Mouse (Mus musculus) macrophage (primary cell): Measurements from ENCODE around the gene Efcab1. TPM values are rescaled to one million over a fixed set of nuclear protein-coding genes. Genes with fewer than 3 reads are reported as not detected.

ENCODE experiments used
- H3K27ac ChIP-seq: fragments of 350-480 bp; formaldehyde crosslinking; 2 replicates; pipeline ENCODE4 v1.9.0; 2021
- H3K36me3 ChIP-seq: fragments of 350-480 bp; formaldehyde crosslinking; 2 replicates; pipeline ENCODE4 v1.9.0; 2021; ENCODE audit errors: inconsistent target
- H3K4me3 ChIP-seq: fragments of 350-480 bp; formaldehyde crosslinking; 2 replicates; pipeline ENCODE4 v1.9.0; 2021; ENCODE audit errors: inconsistent target
- H3K79me2 ChIP-seq: fragments of 350-480 bp; formaldehyde crosslinking; 2 replicates; pipeline ENCODE4 v1.9.0; 2021; ENCODE audit errors: inconsistent target
- WGBS: methylation state at CpG from one replicate; pipeline ENCODE4 v1.1.7; 2026; ENCODE audit warnings: inconsistent platforms; ENCODE audit not compliant: missing documents; 5-methylcytosine and 5-hydroxymethylcytosine counted together
- polyA plus RNA-seq: library from polyadenylated mRNA; stranded (reverse); fragments of 250-400 nt; gene quantifications from 3 replicates; pipeline ENCODE4 v1.2.4, GENCODE M21; 2018; ENCODE audit warnings: inconsistent platforms

The Efcab1 gene
- polyA plus RNA-seq, 1 experiment from 2014 or later: not detected

- Histone ChIP-seq H3K36me3 (no peaks in the 10 kb centered on the region), H3K27ac (no peak overlapping the region), H3K4me3 (no peak overlapping the region), H3K79me2 (no peaks in the 10 kb centered on the region)
- WGBS: 92% methylated on average over 2 of the region's 2 CpGs
Measured at GRCm38 (mm10) chr16:14951894-14952293, 45.5 kb downstream of the Efcab1 start.

- Histone ChIP-seq H3K4me3 (no peak overlapping the region), H3K27ac (no peak overlapping the region), H3K79me2 (no peaks in the 10 kb centered on the region), H3K36me3 (no peaks in the 10 kb centered on the region)
- 94% methylated on average over 8 of the region's 8 CpGs for WGBS
Measured at GRCm38 (mm10) chr16:14959743-14960142, 53.3 kb downstream of the Efcab1 start.

- 91% methylated on average over 1 of the region's 1 CpGs for WGBS
- Histone ChIP-seq H3K36me3 (no peaks in the 10 kb centered on the region), H3K4me3 (no peak overlapping the region), H3K79me2 (no peaks in the 10 kb centered on the region), H3K27ac (no peak overlapping the region)
Measured at GRCm38 (mm10) chr16:14973696-14974095, 67.3 kb downstream of the Efcab1 start.

- WGBS: 96% methylated on average over 2 of the region's 2 CpGs
- Histone ChIP-seq H3K27ac (no peak overlapping the region), H3K4me3 (no peak overlapping the region), H3K36me3 (no peaks in the 10 kb centered on the region), H3K79me2 (no peaks in the 10 kb centered on the region)
Measured at GRCm38 (mm10) chr16:14979228-14979627, 72.8 kb downstream of the Efcab1 start.

GRCm38 (mm10) chr16:14989614-14990268 is 83.3 kb downstream of the Efcab1 start:
- H3K79me2 ChIP-seq: no peaks in the 10 kb centered on the region
- WGBS: 80% methylated on average over 6 of the region's 6 CpGs
- no peak overlapping the region for H3K27ac ChIP-seq
- H3K36me3 ChIP-seq: no peaks in the 10 kb centered on the region
- H3K4me3 ChIP-seq: no peak overlapping the region

GRCm38 (mm10) chr16:14991001-14991400 is 84.6 kb downstream of the Efcab1 start:
- H3K36me3 ChIP-seq: no peaks in the 10 kb centered on the region
- no peak overlapping the region for H3K27ac ChIP-seq
- WGBS: 94% methylated on average over 3 of the region's 3 CpGs
- no peaks in the 10 kb centered on the region for H3K79me2 ChIP-seq
- H3K4me3 ChIP-seq: no peak overlapping the region

- H3K4me3 ChIP-seq: no peak overlapping the region
- WGBS: 50% methylated on average over 3 of the region's 3 CpGs
Measured at GRCm38 (mm10) chr16:14992461-14993107, 86.2 kb downstream of the Efcab1 start.

GRCm38 (mm10) chr16:15014724-15015123 is 108.3 kb downstream of the Efcab1 start:
- Histone ChIP-seq H3K27ac (no peak overlapping the region), H3K79me2 (no peaks in the 10 kb centered on the region), H3K4me3 (no peak overlapping the region), H3K36me3 (no peaks in the 10 kb centered on the region)
- 86% methylated on average over 2 of the region's 2 CpGs for WGBS

More at GRCm38 (mm10) chr16:14992461-14993107, 86.2 kb downstream of the Efcab1 start:
- Histone ChIP-seq H3K79me2 (no peaks in the 10 kb centered on the region), H3K36me3 (no peaks in the 10 kb centered on the region), H3K27ac (no peak overlapping the region)
